Mouse (Mus musculus) thymus, adult 2 months (tissue): Measurements from ENCODE around the gene Pla2g6.

Experiments
- CTCF ChIP-seq: fragments of 200-500 bp; IDR thresholded peaks from 2 replicates; pipeline ENCODE4 v1.5.1; 2012; ENCODE audit warnings: mild to moderate bottlenecking, control low read depth, low read length, moderate library complexity, borderline replicate concordance; ENCODE audit not compliant: control insufficient read depth, poor library complexity, insufficient read depth; ENCODE audit errors: extremely low read depth
- POLR2A ChIP-seq: fragments of 200-500 bp; IDR thresholded peaks from 2 replicates; pipeline ENCODE4 v1.6.1; 2012; ENCODE audit warnings: mild to moderate bottlenecking, low read length, control low read depth, moderate library complexity; ENCODE audit not compliant: control insufficient read depth, poor library complexity, insufficient read depth; ENCODE audit errors: extremely low read depth

DNA sequence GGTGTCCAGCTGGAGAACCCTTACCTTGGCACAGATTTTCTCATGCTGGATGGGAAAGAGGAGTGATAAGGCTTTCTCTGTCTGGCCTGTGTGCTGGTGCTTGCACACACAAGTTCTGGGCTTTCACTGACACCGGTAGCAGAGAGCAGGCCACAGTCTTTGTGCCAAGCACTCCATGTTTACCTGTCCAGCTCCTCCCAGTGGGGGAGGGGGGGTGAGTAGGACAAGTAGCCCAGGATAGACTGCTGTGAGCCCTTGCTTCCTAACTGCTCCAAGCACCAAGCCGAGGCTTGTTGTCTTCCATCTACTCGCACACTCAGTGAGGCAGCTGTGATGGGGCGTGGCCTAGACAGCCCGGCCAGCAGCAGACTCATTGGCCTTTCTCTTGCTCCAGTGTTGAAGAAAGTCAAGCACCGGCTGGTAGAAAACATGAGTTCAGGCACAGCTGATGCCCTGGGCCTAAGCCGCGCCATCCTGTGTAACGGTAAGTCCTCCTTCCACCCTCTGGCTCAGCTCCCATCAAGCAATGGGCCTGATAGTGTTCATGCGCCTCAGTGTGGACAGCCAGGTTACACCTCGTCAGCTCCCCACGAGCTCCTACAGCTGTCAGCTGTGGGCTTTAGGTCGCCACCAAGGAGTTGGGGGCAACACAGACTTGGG lies 85.5 kb downstream of the Pla2g6 start:
- TF ChIP-seq CTCF, result no peak
- no peak for TF ChIP-seq POLR2A
